Mouse (Mus musculus) heart, embryonic 14.5 days (tissue): ENCODE data around the gene Arhgap24. TPM values are rescaled to one million over a fixed set of nuclear protein-coding genes. Genes with fewer than 3 reads are reported as not detected.

Source experiments
- ATAC-seq: fragments of 200-750 bp; cut with Nextera tagmentation; 2 replicates; pipeline ENCODE4 v1.8.0; 2017; ENCODE audit warnings: low read depth, moderate TSS enrichment; ENCODE audit not compliant: insufficient number of reproducible peaks, insufficient read depth, low FRiP score
- H3K27ac ChIP-seq, 2 experiments: fragments of 200-500 bp in 1 of 2; fragments of 300-500 bp in 1 of 2; sonication (generic) in 1 of 2; replicated peaks in 1 of 2; 2 replicates each; pipeline ENCODE4 v1.5.1; 2012 to 2014; ENCODE audit warnings: low read depth in 2 of 2, low read length in 2 of 2, control low read depth in 1 of 2, mild to moderate bottlenecking in 1 of 2, mixed read lengths in 1 of 2; ENCODE audit not compliant: control insufficient read depth in 1 of 2, insufficient read depth in 1 of 2
- H3K27me3 ChIP-seq: fragments of 300-500 bp; sonication (generic); 2 replicates; pipeline ENCODE4 v1.6.1; 2014; ENCODE audit warnings: mild to moderate bottlenecking, low read length, control low read depth; ENCODE audit not compliant: control insufficient read depth, insufficient read depth
- H3K36me3 ChIP-seq: fragments of 300-500 bp; sonication (generic); 2 replicates; pipeline ENCODE4 v1.6.1; 2014; ENCODE audit warnings: mild to moderate bottlenecking, control low read depth, low read length, mixed read lengths; ENCODE audit not compliant: control insufficient read depth, insufficient read depth
- H3K4me1 ChIP-seq, 2 experiments: fragments of 200-500 bp in 1 of 2; fragments of 300-500 bp in 1 of 2; sonication (generic) in 1 of 2; 2 replicates each; pipeline ENCODE4 v1.6.1; 2012 to 2014; ENCODE audit warnings: low read length in 2 of 2, control low read depth in 1 of 2, mixed read lengths in 1 of 2; ENCODE audit not compliant: control insufficient read depth in 2 of 2, insufficient read depth in 2 of 2
- H3K4me2 ChIP-seq: fragments of 300-500 bp; sonication (generic); 2 replicates; pipeline ENCODE4 v1.6.1; 2014; ENCODE audit warnings: mild to moderate bottlenecking, low read length
- H3K4me3 ChIP-seq, 2 experiments: fragments of 200-500 bp in 1 of 2; fragments of 300-500 bp in 1 of 2; sonication (generic) in 1 of 2; 2 replicates each; pipeline ENCODE4 v1.5.1; 2012 to 2014; ENCODE audit warnings: low read length in 2 of 2, mild to moderate bottlenecking in 2 of 2, control low read depth in 1 of 2, low read depth in 1 of 2, moderate library complexity in 1 of 2; ENCODE audit not compliant: control insufficient read depth in 1 of 2, insufficient read depth in 1 of 2
- H3K9ac ChIP-seq: fragments of 300-500 bp; sonication (generic); 2 replicates; pipeline ENCODE4 v1.6.1; 2014; ENCODE audit warnings: mild to moderate bottlenecking, low read length
- H3K9me3 ChIP-seq: fragments of 300-500 bp; sonication (generic); 2 replicates; pipeline ENCODE4 v1.6.1; 2016; ENCODE audit warnings: low read length, control low read depth; ENCODE audit not compliant: control insufficient read depth
- WGBS: fragments of 180-500 bp; shearing (Covaris S2); extraction: QIAGEN DNeasy Blood & Tissue Kit; methylation state at CpG from one replicate; pipeline ENCODE4 v1.1.7; 2014; 5-methylcytosine and 5-hydroxymethylcytosine counted together
- polyA plus RNA-seq: library from polyadenylated mRNA; unstranded; fragments of >200 nt; fragmentation: Nextera tagmentation; extraction: Ambion mirVana; gene quantifications from 2 replicates; pipeline ENCODE4 v1.2.1, GENCODE M21; 2014

Arhgap24 gene
- polyA plus RNA-seq, 1 experiment from 2014 or later, result 14.7 TPM

DNA sequence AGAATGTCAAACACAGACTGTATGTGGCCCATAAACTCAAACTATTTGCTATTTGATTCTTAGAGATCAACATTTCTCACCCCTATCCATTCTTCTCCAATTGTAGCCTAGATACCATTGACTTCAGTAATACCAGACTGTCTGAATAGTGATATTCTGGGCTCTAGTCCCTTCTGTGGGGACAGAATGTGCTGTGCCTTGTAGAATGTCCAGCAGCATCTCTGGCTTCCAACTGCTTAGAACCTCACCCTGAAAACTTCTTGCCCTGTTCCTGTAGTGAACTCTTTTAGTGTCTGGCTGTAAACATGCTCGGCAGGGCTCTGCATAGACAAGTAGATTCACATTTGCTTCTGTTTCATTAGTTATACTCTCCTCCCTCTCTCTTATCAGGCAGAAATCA is 110.2 kb downstream of the Arhgap24 start:
- no peak for ATAC-seq
- H3K27me3 ChIP-seq, result no peaks in the 10 kb centered on the region
- no peaks in the 10 kb centered on the region for H3K9me3 ChIP-seq
- no peak overlapping the region for H3K27ac ChIP-seq
- WGBS, result 92% methylated on average over 1 of the region's 1 CpGs
- no peaks in the 10 kb centered on the region for H3K36me3 ChIP-seq
- H3K4me1 ChIP-seq, result no peaks in the 10 kb centered on the region
- H3K4me3 ChIP-seq, result no peak overlapping the region
- no peak overlapping the region for H3K9ac ChIP-seq
- no peak overlapping the region for H3K4me2 ChIP-seq

DNA sequence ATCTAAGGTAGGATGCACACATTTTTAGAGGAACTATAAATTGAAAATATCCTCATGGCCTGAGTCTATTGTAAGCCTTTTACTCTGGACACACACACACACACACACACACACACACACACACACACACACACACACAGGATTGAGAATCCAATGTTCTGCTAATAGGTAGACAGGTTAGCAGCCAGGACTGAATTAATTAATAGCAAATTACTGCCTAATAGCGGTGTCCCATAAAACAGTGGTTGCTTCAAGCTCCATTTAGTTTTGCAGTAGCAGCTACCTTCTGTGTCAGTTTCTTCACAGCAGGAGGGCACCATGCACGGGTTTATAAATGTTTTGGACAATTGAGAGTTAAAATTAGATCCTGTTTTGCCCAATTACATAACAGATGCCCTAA is 111.9 kb downstream of the Arhgap24 start:
- H3K4me1 ChIP-seq, result no peaks in the 10 kb centered on the region
- no peak overlapping the region for H3K27ac ChIP-seq
- no peaks in the 10 kb centered on the region for H3K36me3 ChIP-seq
- no peaks in the 10 kb centered on the region for H3K9me3 ChIP-seq
- no peak for ATAC-seq
- no peak overlapping the region for H3K4me3 ChIP-seq
- H3K27me3 ChIP-seq, result no peaks in the 10 kb centered on the region
- no peak overlapping the region for H3K9ac ChIP-seq
- no peak overlapping the region for H3K4me2 ChIP-seq
- WGBS, result 74% methylated on average over 2 of the region's 2 CpGs

- no peaks in the 10 kb centered on the region for H3K4me1 ChIP-seq
- no peaks in the 10 kb centered on the region for H3K9me3 ChIP-seq
- no peak overlapping the region for H3K4me2 ChIP-seq
- no peak overlapping the region for H3K9ac ChIP-seq
- WGBS, result 86% methylated on average over 1 of the region's 1 CpGs
- no peaks in the 10 kb centered on the region for H3K27me3 ChIP-seq
- no peak overlapping the region for H3K27ac ChIP-seq
- ATAC-seq, result no peak
- H3K36me3 ChIP-seq, result no peaks in the 10 kb centered on the region
- H3K4me3 ChIP-seq, result no peak overlapping the region
Observed at GRCm38 (mm10) chr5:102599102-102599501, 117.9 kb downstream of the Arhgap24 start.

GRCm38 (mm10) chr5:102613571-102613970 is 132.4 kb downstream of the Arhgap24 start:
- H3K4me3 ChIP-seq, result no peak overlapping the region
- H3K9me3 ChIP-seq, result no peaks in the 10 kb centered on the region
- ATAC-seq, result no peak
- no peaks in the 10 kb centered on the region for H3K36me3 ChIP-seq
- 80% methylated on average over 3 of the region's 3 CpGs for WGBS
- H3K9ac ChIP-seq, result no peak overlapping the region
- peaks cover 0 to 4% of the 10 kb centered on the region in 2 experiments; a peak in 1 of 4 replicates for H3K4me1 ChIP-seq
- no peak overlapping the region for H3K27ac ChIP-seq
- no peak overlapping the region for H3K4me2 ChIP-seq
- H3K27me3 ChIP-seq, result no peaks in the 10 kb centered on the region

DNA sequence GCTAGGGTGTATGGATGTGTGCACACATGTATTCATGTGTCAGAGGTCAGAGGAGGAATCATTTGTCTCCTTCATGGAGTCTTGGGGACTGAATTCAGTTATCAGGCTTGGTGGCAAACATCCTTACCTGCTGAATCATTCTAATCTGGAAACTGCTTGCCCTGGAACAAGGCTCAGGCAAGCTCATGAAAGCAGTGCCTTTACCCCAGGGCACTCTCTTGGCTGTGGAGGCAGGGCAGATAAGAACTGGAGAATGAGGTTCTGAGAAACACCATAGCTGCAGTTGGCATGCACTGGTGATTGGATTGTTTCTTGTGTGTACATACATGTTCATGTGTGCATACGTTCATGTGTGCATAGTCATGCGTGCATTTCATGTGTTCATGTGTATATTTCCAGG is 132.9 kb downstream of the Arhgap24 start:
- no peaks in the 10 kb centered on the region for H3K9me3 ChIP-seq

GRCm38 (mm10) chr5:102615249-102615648 is 134.1 kb downstream of the Arhgap24 start:
- no peaks in the 10 kb centered on the region for H3K27me3 ChIP-seq
- no peaks in the 10 kb centered on the region for H3K9me3 ChIP-seq
- no peak overlapping the region for H3K4me3 ChIP-seq
- WGBS, result 87% methylated on average over 6 of the region's 6 CpGs
- no peak overlapping the region for H3K27ac ChIP-seq
- H3K9ac ChIP-seq, result no peak overlapping the region
- no peak overlapping the region for H3K4me2 ChIP-seq
- peaks cover 0 to 4% of the 10 kb centered on the region in 2 experiments; a peak in 1 of 4 replicates for H3K4me1 ChIP-seq
- H3K36me3 ChIP-seq, result no peaks in the 10 kb centered on the region
- no peak for ATAC-seq

More for the DNA sequence above, 132.9 kb downstream of the Arhgap24 start:
- H3K27me3 ChIP-seq, result no peaks in the 10 kb centered on the region
- no peak overlapping the region for H3K4me3 ChIP-seq
- no peak overlapping the region for H3K9ac ChIP-seq
- H3K4me2 ChIP-seq, result no peak overlapping the region
- H3K36me3 ChIP-seq, result no peaks in the 10 kb centered on the region
- 87% methylated on average over 2 of the region's 2 CpGs for whole genome bisulfite sequencing
- ATAC-seq, result no peak
- H3K4me1 ChIP-seq, result peaks cover 0 to 4% of the 10 kb centered on the region in 2 experiments; a peak in 1 of 4 replicates
- no peak overlapping the region for H3K27ac ChIP-seq

DNA sequence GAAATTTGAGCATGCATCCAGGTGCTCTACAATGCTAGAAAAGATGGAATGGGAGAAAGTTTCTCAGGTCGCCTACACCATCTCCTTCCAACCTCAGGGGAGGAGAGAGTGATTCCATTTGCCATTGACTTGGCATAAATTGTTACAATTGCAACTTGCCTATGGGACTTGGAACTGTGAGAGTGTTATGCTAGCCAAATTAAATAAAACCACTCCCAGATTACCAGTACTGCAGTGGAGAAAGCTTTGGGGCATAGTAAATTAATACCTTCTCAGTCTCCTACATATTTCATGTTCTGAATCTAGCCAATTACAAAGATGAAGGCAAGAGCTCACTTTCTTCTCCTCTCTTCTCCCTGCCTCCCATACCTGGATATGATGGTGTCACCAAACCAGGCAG is 139.8 kb downstream of the Arhgap24 start:
- H3K36me3 ChIP-seq, result no peaks in the 10 kb centered on the region
- H3K9ac ChIP-seq, result no peak overlapping the region
- no peak for ATAC-seq
- no peak overlapping the region for H3K27ac ChIP-seq
- no peaks in the 10 kb centered on the region for H3K9me3 ChIP-seq
- H3K27me3 ChIP-seq, result no peaks in the 10 kb centered on the region
- H3K4me3 ChIP-seq, result no peak overlapping the region
- WGBS, result 74% methylated on average over 1 of the region's 1 CpGs
- no peak overlapping the region for H3K4me2 ChIP-seq
- no peaks in the 10 kb centered on the region for H3K4me1 ChIP-seq

- H3K36me3 ChIP-seq, result no peaks in the 10 kb centered on the region
- H3K4me2 ChIP-seq, result no peak overlapping the region
- no peak overlapping the region for H3K4me3 ChIP-seq
- H3K9me3 ChIP-seq, result no peaks in the 10 kb centered on the region
- no peak overlapping the region for H3K27ac ChIP-seq
- no peaks in the 10 kb centered on the region for H3K27me3 ChIP-seq
- WGBS, result 77% methylated on average over 3 of the region's 3 CpGs
- H3K4me1 ChIP-seq, result peaks cover 0 to 2% of the 10 kb centered on the region in 2 experiments; a peak in 2 of 4 replicates
- no peak for ATAC-seq
- no peak overlapping the region for H3K9ac ChIP-seq
Observed at GRCm38 (mm10) chr5:102623807-102624435, 142.7 kb downstream of the Arhgap24 start.
